Mouse (Mus musculus): ENCODE data around the gene Etnk1. TPM values are rescaled to one million over a fixed set of nuclear protein-coding genes. Genes with fewer than 3 reads are reported as not detected.

Gene Etnk1
- polyA plus RNA-seq, 1 experiment from 2014 or later, result 10.7 TPM

DNA sequence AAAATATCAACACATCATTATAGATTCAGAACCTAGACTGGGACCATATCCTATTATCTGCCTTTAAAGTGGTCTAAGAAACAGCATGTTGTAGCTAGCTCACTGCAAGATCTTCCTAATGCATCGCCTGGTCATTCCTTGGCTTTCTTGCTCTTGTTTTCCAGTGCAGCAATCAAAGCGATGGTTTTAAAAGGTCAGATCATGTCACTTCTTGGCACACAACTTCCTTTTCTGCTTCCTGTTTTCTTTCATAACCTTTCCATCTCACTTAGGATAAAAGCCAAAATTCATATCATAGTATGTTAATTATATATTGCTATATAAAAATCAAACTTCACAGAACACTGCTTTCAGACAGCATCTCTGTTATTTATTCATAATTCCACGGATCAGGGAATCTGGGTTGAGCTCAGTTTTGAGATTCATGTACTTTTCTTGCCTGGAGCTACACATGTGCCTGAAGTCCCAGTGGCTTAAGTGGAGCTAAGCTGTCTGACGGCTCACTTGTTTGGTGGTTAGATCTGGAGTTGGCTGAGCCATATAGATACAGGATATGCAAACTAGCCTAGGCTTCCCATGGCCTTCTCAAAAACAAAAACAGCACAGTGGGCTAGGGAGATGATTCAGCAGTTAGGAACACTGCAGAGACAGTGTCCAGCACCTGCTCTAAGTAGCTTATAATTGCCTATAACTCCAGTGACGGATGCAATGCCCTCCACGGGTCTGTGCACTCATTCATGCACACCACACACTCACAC lies 34.9 kb upstream of the Etnk1 start:
- no peak for DNase-seq (ENCODE audit: low spot score)
- 62% methylated on average over 6 of the region's 6 CpGs for WGBS
- Histone ChIP-seq H3K36me3 (ENCODE audit: control insufficient read depth, insufficient read depth, low read length) (no peaks in the 10 kb centered on the region), H3K4me3 (ENCODE audit: low read depth, low read length) (no peak overlapping the region), H3K27me3 (ENCODE audit: control insufficient read depth, insufficient read depth, low read length) (no peaks in the 10 kb centered on the region), H3K4me2 (replicated peaks; ENCODE audit: low read depth) (no peak overlapping the region), H3K4me1 (replicated peaks; ENCODE audit: control insufficient read depth, insufficient read depth) (no peaks in the 10 kb centered on the region), H3K9me3 (ENCODE audit: control insufficient read depth, low read length) (peaks cover 6% of the 10 kb centered on the region; the same call in 1 of the 2 replicates), H3K27ac (replicated peaks) (no peak overlapping the region), H3K9ac (ENCODE audit: low read length) (no peak overlapping the region)
- TF ChIP-seq EP300 (optimal IDR thresholded peaks at IDR 0.05), result no peak
- no peak for ATAC-seq (ENCODE audit: low FRiP score, low TSS enrichment)

DNA sequence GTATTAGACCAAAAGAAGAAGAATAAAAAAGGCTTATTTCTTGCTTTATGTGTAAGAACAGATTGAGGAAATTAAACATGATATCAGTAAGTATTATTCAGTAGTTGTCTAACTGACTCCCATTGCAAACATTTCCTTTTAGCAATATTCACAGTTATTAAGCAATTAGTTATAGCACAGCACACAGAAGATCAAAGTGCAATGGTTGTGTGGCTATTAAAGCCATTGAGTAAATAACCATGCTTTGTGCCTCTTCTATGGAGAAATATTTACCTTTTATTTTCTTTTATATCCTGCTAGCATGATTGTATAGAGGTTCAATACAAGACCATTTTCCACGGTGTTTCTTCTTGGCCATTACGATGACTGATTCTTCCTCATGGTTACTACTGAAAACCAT lies 33.9 kb upstream of the Etnk1 start:
- H3K27ac ChIP-seq (replicated peaks), result no peak overlapping the region
- no peak for DNase-seq (ENCODE audit: low spot score)
- no peaks in the 10 kb centered on the region for H3K27me3 ChIP-seq (ENCODE audit: control insufficient read depth, insufficient read depth, low read length)
- no peak overlapping the region for H3K4me3 ChIP-seq (ENCODE audit: low read depth, low read length)
- H3K36me3 ChIP-seq (ENCODE audit: control insufficient read depth, insufficient read depth, low read length), result no peaks in the 10 kb centered on the region
- H3K9ac ChIP-seq (ENCODE audit: low read length), result no peak overlapping the region
- WGBS, result 37% methylated on average over 2 of the region's 2 CpGs
- peak; percentile 69; the same call in 1 of the 2 replicates for ATAC-seq (ENCODE audit: low FRiP score, low TSS enrichment)
- H3K4me1 ChIP-seq (replicated peaks; ENCODE audit: control insufficient read depth, insufficient read depth), result no peaks in the 10 kb centered on the region
- H3K9me3 ChIP-seq (ENCODE audit: control insufficient read depth, low read length), result peaks cover 6% of the 10 kb centered on the region; the same call in 1 of the 2 replicates
- TF ChIP-seq EP300 (optimal IDR thresholded peaks at IDR 0.05), result no peak
- no peak for TF ChIP-seq CTCF (IDR thresholded peaks at IDR 0.05; ENCODE audit: low read depth)
- H3K4me2 ChIP-seq (replicated peaks; ENCODE audit: low read depth), result no peak overlapping the region

DNA sequence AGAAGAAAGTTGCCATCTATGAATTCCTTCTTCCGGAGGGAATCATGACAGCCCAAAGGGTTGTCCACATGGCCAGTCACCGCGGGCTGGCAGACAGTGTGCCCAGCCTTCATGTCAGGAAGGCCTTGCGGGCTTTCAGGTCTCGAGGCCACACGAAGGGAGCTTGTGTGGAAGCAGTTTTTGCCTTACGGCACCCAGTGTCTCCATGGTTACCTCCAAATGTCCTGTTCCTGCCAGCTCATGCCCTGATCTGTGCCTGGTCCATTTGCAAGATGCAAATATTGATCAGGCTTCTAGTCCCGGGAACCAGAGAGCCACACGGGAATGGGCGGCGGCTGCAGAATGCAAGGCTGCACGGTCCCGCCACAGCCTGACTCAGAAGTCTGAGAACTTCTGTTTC lies 31.9 kb upstream of the Etnk1 start:
- Histone ChIP-seq H3K9me3 (ENCODE audit: control insufficient read depth, low read length) (peaks cover 6% of the 10 kb centered on the region; the same call in 1 of the 2 replicates), H3K4me3 (ENCODE audit: low read depth, low read length) (no peak overlapping the region), H3K4me1 (replicated peaks; ENCODE audit: control insufficient read depth, insufficient read depth) (no peaks in the 10 kb centered on the region), H3K4me2 (replicated peaks; ENCODE audit: low read depth) (no peak overlapping the region), H3K27me3 (ENCODE audit: control insufficient read depth, insufficient read depth, low read length) (no peaks in the 10 kb centered on the region), H3K9ac (ENCODE audit: low read length) (no peak overlapping the region), H3K27ac (replicated peaks) (no peak overlapping the region), H3K36me3 (ENCODE audit: control insufficient read depth, insufficient read depth, low read length) (no peaks in the 10 kb centered on the region)
- TF ChIP-seq EP300 (optimal IDR thresholded peaks at IDR 0.05) (no peak), CTCF (IDR thresholded peaks at IDR 0.05; ENCODE audit: low read depth) (no peak)
- ATAC-seq (ENCODE audit: low FRiP score, low TSS enrichment) (no peak), DNase-seq (ENCODE audit: low spot score) (peak; percentile 37)
- WGBS, result 76% methylated on average over 13 of the region's 13 CpGs

DNA sequence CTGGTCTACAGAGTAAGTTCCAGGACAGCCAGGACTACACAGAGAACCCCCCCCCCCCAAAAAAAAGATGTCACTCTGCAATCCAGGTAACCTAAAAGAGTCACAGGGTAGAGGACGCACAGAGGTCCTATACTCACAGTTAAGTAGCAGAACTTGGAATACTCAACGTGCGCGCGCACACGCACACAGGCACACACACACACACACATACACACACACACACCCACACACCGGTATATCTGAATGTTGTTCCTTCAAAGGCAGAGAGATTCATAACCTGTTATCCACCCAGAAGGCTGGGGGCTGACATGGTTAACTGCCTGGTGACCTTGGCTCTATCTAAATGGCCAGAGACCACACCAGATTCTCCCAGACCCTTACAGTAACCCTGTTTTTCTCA lies 30.3 kb upstream of the Etnk1 start:
- Histone ChIP-seq H3K9ac (ENCODE audit: low read length) (no peak overlapping the region), H3K27ac (replicated peaks) (no peak overlapping the region), H3K4me1 (replicated peaks; ENCODE audit: control insufficient read depth, insufficient read depth) (no peaks in the 10 kb centered on the region), H3K9me3 (ENCODE audit: control insufficient read depth, low read length) (no peaks in the 10 kb centered on the region), H3K4me2 (replicated peaks; ENCODE audit: low read depth) (no peak overlapping the region), H3K27me3 (ENCODE audit: control insufficient read depth, insufficient read depth, low read length) (no peaks in the 10 kb centered on the region), H3K36me3 (ENCODE audit: control insufficient read depth, insufficient read depth, low read length) (no peaks in the 10 kb centered on the region), H3K4me3 (ENCODE audit: low read depth, low read length) (no peak overlapping the region)
- ATAC-seq (ENCODE audit: low FRiP score, low TSS enrichment), result no peak
- 96% methylated on average over 7 of the region's 7 CpGs for WGBS
- TF ChIP-seq CTCF (IDR thresholded peaks at IDR 0.05; ENCODE audit: low read depth) (no peak), EP300 (optimal IDR thresholded peaks at IDR 0.05) (no peak)
- no peak for DNase-seq (ENCODE audit: low spot score)

DNA sequence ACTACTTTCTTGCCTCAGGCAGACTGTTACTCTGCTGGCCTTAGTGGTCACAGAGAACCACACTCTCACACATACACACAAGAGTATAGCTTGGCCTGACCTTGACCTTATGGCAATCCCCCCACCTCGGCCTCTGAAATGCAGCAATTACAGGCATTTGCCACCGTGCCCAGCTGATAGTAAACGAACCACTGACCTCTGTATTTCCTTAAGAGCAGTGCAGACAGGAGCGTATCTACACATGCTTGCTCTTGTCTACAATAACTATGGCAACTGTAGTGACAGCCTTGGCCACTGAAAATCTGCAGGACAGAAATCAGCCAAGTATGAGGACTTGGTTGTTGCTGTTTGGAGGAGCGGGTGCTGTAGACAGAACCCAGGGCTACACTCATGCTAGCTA lies 29.7 kb upstream of the Etnk1 start:
- H3K4me1 ChIP-seq (replicated peaks; ENCODE audit: control insufficient read depth, insufficient read depth), result no peaks in the 10 kb centered on the region
- no peak overlapping the region for H3K9ac ChIP-seq (ENCODE audit: low read length)
- no peaks in the 10 kb centered on the region for H3K9me3 ChIP-seq (ENCODE audit: control insufficient read depth, low read length)
- 53% methylated on average over 5 of the region's 5 CpGs for WGBS
- no peak overlapping the region for H3K4me2 ChIP-seq (replicated peaks; ENCODE audit: low read depth)
- no peak for DNase-seq (ENCODE audit: low spot score)
- no peak overlapping the region for H3K27ac ChIP-seq (replicated peaks)
- H3K4me3 ChIP-seq (ENCODE audit: low read depth, low read length), result no peak overlapping the region
- H3K36me3 ChIP-seq (ENCODE audit: control insufficient read depth, insufficient read depth, low read length), result no peaks in the 10 kb centered on the region
- ATAC-seq (ENCODE audit: low FRiP score, low TSS enrichment), result no peak
- no peak for TF ChIP-seq CTCF (IDR thresholded peaks at IDR 0.05; ENCODE audit: low read depth)
- TF ChIP-seq EP300 (optimal IDR thresholded peaks at IDR 0.05), result no peak
- H3K27me3 ChIP-seq (ENCODE audit: control insufficient read depth, insufficient read depth, low read length), result no peaks in the 10 kb centered on the region

DNA sequence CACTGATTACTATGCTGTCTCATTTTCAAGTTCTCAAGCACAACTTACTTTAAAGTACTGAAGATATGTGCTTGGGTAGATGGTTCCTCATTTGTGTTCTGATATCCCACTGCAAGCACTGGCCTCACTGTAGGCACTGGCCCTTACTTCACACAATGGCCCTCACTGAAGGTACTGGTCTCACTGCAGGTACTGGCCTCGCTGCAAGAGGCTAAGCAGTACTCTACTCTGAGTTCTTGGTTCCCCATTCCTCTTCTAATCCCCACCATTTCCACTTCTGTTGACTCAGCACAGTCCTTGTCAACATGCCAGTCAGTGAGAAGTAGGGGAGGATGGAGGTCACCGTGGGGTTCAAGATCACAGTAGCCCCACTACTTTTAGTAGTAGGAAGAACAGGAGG lies 27.6 kb upstream of the Etnk1 start:
- DNase-seq (ENCODE audit: low spot score) (no peak), ATAC-seq (ENCODE audit: low FRiP score, low TSS enrichment) (no peak)
- no peak overlapping the region for H3K4me2 ChIP-seq (replicated peaks; ENCODE audit: low read depth)
- H3K9me3 ChIP-seq (ENCODE audit: control insufficient read depth, low read length), result no peaks in the 10 kb centered on the region
- H3K9ac ChIP-seq (ENCODE audit: low read length), result no peak overlapping the region
- no peaks in the 10 kb centered on the region for H3K27me3 ChIP-seq (ENCODE audit: control insufficient read depth, insufficient read depth, low read length)
- 76% methylated on average over 2 of the region's 2 CpGs for WGBS
- no peak overlapping the region for H3K27ac ChIP-seq (replicated peaks)
- H3K36me3 ChIP-seq (ENCODE audit: control insufficient read depth, insufficient read depth, low read length), result no peaks in the 10 kb centered on the region
- TF ChIP-seq EP300 (optimal IDR thresholded peaks at IDR 0.05), result no peak
- no peak for TF ChIP-seq CTCF (IDR thresholded peaks at IDR 0.05; ENCODE audit: low read depth)
- H3K4me3 ChIP-seq (ENCODE audit: low read depth, low read length), result no peak overlapping the region
- H3K4me1 ChIP-seq (replicated peaks; ENCODE audit: control insufficient read depth, insufficient read depth), result no peaks in the 10 kb centered on the region
